Mouse (Mus musculus): ENCODE results near the gene Gfral.

Gfral gene

DNA sequence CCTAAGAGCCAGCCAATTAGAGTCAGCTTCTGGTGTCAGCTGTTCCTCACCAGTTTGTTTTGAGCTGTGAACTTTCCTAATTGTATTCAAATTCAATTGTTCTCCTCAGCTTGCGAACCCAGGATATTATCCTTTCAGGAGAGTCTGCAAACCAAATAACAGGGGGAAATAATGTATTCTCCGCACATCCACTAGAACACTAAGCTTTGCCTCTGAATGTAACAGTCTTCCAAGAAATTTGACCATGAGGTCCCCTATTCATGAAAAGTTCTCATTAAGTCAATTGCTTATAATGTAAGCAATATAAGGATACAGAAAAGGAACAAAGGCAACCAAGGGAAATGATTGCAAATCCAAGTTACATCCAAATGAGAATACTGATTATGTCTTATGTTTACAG, at the start of gene Gfral:
Gene Gfral, minus strand, starts transcription at position 101 of the 400 bp plus-strand sequence.
- no peak for TF ChIP-seq GATA4 (IDR thresholded peaks at IDR 0.05; ENCODE audit: insufficient replicate concordance, low read length)

DNA sequence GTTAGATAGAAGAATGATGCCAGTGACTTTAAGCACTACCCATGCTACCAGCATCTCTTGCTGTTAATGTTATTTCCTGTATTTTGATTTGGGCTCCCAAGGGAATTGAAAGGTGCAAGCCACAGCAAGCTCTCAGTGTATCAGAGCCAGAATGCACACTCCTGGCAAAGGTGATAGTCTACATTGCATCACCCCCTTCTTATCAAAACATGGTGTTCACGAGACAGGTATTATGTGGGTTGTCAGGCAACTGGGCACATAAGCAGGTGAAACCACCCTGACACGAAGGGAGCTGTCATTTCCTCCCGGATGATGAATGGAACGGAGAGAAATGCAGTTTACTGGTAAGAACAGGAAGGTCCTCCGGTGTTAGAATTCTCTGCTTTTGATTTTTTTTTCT, 44.3 kb upstream of the Gfral start:
- TF ChIP-seq GATA4 (IDR thresholded peaks at IDR 0.05; ENCODE audit: insufficient replicate concordance, low read length): no peak

DNA sequence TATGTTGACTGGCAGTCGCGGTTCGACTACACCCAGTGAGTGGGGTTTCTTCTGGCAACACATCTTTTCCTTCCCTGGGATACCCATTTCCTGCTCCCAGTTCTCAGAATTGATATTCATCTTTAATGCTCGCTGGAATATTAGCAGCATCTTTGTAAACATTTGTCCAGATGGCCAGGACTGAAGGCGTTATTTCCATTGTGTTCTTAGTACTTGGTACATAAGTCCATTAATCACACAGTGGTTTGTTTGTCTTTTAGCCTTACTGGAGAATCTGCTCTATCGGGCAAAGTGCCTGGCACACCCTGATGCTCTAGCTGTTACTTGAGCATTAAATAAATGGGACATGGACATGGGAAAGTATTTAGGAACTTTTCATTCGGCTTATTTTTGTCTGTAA, 39.1 kb upstream of the Gfral start:
- no peak for TF ChIP-seq GATA4 (IDR thresholded peaks at IDR 0.05; ENCODE audit: insufficient replicate concordance, low read length)

DNA sequence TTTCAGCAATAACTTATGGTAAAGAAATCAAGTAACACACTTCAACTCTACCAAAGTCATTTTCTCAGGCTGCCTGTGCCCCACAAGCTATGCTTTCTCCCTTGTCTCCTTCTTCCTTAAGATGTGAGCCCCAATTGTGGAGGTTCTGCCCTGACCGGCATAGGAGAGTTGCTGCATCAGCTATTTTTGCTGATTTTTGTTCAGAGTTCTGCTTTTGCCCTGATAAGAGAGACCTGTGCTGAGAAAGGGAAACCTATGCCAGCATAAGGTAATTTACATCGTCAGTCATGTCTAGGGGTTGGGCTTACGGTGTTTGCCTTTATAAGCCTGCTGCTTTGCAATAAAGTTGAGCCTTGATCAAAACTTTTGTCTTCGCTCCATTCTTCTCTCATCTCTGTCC, 38.7 kb upstream of the Gfral start:
- no peak for TF ChIP-seq GATA4 (IDR thresholded peaks at IDR 0.05; ENCODE audit: insufficient replicate concordance, low read length)

DNA sequence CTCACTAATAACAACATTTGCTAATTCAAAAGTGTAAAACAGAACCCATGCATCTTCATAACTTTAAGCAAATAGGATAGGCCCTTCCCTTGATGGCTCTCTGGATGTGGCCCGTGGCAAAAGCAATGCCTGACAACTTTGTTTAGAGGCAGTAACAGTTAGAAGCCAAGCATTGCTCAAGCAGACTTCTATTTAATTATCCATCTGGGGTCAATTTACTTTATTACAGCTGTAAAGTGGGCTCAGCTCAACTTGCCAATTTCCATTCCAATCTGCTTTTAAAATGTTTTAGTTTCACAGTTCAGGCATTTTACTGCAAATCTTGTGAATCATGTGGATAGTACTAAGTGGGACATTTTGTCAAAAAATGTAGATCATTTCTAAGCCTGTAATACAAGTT, 28.9 kb upstream of the Gfral start:
- TF ChIP-seq GATA4 (IDR thresholded peaks at IDR 0.05; ENCODE audit: insufficient replicate concordance, low read length): no peak

DNA sequence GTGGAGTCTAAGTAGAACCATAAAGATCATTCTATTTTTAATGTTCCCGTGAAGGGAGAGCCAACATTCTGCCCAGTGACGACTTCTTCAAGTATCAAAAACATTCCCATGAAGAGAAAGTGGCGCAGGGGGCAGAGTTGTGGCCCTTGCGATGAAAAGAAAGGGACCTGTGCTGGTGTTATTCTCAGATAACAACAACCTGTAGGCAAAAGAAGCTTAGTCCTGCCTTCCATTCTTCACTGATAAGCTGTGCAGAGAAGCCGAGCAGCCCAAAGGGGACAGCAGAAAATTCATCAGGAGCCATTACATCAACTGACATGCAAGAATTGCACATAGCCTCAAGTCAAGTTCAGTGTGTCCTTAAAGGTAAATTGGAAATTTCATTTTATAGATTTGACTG, 24.5 kb upstream of the Gfral start:
- no peak for TF ChIP-seq GATA4 (IDR thresholded peaks at IDR 0.05; ENCODE audit: insufficient replicate concordance, low read length)

DNA sequence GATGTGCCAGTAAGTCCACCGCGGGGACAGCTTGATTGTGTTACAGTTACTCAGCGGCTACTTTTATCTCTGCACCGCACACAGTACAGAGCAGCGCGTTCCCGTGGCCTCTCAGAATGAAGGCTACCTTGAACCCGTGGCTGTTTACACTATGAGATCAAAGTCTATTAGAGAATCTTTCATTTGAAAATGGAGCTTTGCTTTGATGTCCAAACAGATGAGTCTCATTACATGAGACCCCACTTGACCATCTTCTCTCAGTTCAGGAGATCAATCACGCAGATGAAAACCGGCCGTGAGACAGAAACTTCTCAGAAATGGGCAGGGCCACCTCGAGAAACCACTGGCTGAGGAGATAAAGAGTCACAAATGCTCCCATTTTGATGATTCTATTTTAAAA, 23.8 kb upstream of the Gfral start:
- no peak for TF ChIP-seq GATA4 (IDR thresholded peaks at IDR 0.05; ENCODE audit: insufficient replicate concordance, low read length)

DNA sequence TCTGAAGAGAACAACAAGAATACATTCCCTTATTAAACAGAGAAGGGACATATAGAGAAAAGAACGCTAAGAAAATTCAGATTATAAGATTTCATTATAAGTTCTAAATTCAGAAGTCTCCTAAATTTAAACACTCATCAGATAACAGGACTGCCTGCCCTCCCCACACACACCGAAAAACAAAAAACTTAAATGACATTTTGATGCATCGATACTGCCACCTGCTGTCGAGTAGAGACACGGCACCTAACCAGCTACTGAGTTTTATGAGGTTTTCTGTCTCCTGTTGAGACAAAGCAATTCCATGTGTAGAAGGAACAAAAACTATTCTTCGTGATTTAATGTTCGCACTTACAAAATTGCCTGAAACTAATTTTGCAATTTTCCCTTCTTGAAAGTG, 23.2 kb upstream of the Gfral start:
- no peak for TF ChIP-seq GATA4 (IDR thresholded peaks at IDR 0.05; ENCODE audit: insufficient replicate concordance, low read length)

DNA sequence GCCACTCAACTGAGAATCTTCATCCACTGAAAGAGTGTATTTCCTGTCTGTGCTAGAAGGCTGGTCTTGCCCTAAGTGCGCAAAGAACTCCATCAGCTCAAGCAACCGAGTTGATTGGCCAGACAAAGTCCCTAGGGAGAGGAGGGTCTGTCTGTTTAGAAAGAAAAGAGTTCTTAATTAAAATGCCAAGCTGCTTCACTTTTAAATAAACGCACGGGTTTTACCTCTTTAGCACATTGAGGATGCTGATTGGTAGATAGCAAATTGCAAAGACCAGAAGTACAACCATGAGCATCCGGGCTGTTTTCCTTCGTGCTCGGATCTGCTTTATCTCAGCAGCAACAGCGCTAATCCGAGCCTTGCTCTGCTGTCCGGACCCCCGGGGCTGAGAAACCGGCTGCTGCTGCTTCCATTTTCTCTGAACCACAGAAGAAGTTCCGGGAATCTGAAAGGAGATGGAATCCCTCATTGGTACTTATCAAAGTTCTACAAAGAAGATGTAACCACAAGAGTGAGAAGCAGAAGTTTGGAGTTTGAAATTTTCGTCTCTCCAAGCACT, 22.6 kb upstream of the Gfral start:
- no peak for TF ChIP-seq GATA4 (IDR thresholded peaks at IDR 0.05; ENCODE audit: insufficient replicate concordance, low read length)

DNA sequence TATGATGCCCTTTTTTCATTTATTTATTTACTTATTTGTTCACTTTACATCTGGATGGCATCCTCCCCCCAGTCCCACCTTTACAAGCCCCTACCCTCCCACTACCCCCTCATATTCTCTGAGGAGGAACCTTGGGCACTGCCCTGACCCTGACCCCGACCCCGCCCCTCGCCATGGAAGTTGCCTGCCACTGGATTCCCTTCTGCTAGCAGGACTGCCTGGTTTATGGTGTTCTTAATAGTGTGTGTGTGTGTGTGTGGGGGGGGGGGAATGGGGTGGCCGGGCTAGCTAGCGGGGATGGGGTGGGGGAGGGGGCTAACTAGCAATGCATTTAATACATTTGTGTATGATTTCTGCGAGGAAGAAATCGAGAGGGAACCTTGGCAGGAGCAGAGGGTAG, 21.4 kb upstream of the Gfral start:
- TF ChIP-seq GATA4 (IDR thresholded peaks at IDR 0.05; ENCODE audit: insufficient replicate concordance, low read length): no peak

DNA sequence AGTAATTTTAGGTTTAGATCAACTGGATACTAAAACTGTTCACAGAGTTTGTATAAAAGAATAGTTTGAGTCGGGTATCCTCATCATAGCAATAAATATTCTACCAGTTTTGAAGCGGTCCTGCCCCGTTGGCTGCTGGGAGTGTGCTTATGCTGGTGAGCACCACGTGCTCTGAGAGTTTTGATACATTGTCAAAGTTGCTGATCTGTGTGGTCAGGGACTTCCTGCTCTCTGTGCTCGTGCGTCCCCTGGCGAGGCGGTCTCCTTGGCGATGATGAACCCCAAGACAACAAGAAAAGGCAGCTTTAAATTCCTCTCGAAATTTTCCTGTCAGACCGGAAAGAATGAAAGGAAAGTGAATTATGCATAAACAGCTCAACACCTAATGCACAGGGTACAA, 16.9 kb upstream of the Gfral start:
- no peak for TF ChIP-seq GATA4 (IDR thresholded peaks at IDR 0.05; ENCODE audit: insufficient replicate concordance, low read length)

DNA sequence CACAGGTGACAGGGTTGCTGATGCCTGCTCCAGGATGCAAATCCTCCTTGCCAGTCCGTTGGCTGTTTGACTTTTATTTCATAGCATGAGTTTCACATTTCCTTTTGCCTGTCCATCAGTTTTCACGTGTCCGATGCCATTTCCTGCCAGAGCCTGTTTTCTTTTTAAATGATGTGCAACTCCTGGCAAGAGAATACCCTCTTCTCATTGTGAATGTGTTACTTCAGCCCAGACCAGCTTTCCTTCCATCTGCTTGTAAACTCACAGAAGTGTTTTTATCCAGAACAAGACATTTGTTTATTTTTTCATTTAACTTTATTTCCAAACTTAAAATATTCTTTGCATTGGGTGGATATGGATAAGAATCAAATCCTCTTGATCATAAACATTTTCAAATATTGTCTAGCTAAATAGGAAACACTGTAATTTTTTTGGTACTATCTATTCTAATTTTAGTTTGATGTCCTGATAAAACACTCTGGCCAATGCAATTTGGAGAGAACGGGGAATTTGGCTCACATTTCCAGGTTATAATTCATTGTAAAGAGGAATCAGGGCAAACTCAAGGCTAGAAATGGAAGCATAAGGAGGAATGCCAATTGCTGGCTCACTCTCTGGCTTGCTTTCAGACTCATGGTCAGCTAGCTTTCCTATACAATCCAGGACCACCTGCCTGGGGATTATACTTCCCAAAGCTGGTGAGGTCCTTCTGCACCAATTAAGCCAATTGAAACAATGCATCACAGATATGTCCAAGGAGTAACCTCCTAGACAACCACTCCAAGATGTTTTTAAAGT, 3.9 kb upstream of the Gfral start:
- TF ChIP-seq GATA4 (IDR thresholded peaks at IDR 0.05; ENCODE audit: insufficient replicate concordance, low read length): no peak

DNA sequence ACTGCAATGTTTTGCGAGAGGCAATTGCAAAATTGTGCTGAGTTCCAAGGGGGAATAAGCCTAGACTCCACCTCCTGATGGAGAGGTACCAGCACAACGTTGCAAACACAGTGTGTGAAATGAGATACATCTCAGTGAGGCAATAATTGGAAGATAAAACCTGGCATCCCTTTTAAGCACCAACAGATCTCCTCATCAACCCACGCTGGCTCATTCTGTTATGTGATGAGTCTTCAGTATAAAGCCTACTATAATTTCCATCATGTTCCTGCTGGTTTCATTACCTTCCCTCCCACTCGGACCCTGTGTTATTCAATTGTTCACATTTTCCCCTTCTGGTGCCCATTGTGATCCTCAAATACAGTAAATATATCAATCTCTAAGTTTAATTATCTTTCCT, 1.2 kb upstream of the Gfral start:
- TF ChIP-seq GATA4 (IDR thresholded peaks at IDR 0.05; ENCODE audit: insufficient replicate concordance, low read length): no peak

DNA sequence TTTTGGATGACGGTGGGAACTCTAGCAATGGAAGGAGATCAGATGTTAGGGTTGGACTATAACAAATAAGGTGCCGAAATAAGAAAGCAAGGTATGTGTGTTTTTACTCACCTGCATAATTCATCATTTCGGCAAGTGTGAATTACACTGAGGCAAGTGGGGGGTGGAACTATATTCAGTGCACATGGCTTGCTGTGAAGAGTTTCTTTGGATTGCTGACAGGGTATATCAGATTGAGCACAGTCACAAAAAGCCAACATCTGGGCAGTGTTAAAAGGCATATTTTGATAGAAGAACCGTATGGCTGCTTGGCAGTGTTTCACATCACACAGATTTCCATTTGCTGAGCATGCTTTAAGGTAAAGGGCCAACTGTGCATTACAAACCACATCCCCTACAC, 16.5 kb downstream of the Gfral start:
- TF ChIP-seq GATA4 (IDR thresholded peaks at IDR 0.05; ENCODE audit: insufficient replicate concordance, low read length): no peak

DNA sequence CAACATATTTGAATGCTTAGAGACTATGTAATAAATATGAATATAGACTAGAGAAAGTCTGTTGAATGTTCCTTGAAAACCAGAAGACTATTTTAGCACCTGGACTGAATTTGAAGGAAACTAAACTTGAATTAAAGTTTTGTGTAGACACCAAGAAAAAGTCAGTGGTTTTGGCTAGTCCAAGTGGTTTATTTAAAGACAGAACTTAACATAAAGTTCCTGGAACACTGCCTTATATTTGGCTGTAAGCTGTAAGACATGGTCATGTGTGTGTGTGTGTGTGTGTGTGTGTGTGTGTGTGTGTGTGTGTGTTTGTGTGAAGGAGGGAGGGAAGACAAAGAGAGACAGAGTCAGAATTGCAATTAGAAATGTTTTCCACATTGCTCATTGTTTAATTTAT, 34.2 kb downstream of the Gfral start:
- TF ChIP-seq GATA4 (IDR thresholded peaks at IDR 0.05; ENCODE audit: insufficient replicate concordance, low read length): no peak

DNA sequence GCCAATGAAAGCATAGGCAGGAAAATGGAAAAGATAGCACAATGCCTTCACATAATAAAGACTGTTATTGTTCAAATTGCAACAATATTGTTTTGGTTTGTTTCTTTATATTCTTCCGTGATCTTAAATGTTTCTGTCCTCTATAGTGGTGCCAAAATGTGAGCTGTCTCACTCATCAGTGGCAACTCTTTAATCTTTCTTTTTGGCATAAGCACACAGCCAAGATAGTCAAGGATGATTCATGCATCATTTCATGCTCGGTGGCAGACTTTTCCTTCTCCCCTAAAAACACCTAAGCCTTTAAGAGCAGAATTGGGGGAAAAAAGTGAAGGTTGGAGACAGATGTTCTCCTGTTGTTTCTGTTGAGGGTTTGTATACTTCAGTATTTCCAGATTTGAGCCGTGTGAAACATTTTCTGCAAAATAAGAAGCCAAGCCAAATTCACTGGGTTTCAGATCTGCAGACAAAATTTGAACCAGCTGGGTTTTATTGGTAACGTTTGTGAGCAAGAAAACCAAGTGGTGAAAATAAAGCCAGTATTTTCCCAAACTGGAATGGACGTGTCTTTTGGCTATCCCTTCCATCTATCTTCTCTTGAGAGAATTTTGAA, 40.7 kb downstream of the Gfral start:
- no peak for TF ChIP-seq GATA4 (IDR thresholded peaks at IDR 0.05; ENCODE audit: insufficient replicate concordance, low read length)

Measured in liver, adult (tissue).